In genomic region chr16:5255081-5255740, GRCm38 (mm10) we compare ENCODE assay signal across 9 mouse cellular contexts. TPM values are rescaled to one million over a fixed set of nuclear protein-coding genes. Genes with fewer than 3 reads are reported as not detected.
DNase-seq lines count a peak whose midpoint lies in the region; ATAC-seq and TF ChIP-seq lines count a peak whose summit lies in the region.
"Had no signal": no experiment of that assay in that cellular context is flagged by ENCODE, and none has a peak within 500 bp of the region (broad histone marks: within the 10 kb centered on the region; RNA-seq: fewer than 3 reads in every experiment).

No protein-coding gene starts in this region.

- peak overlapping the region; percentile 86 for H3K27ac ChIP-seq in kidney, embryonic 15.5 days
- peak overlapping the region; percentile 58 for H3K27ac ChIP-seq in hindbrain, embryonic 12.5 days

- WGBS in kidney, embryonic 15.5 days: 2% methylated on average over 27 of the region's 27 CpGs
- 2% methylated on average over 27 of the region's 27 CpGs for WGBS in hindbrain, embryonic 12.5 days

- no peaks in the 10 kb centered on the region for H3K27me3 ChIP-seq in kidney, embryonic 15.5 days
- no peaks in the 10 kb centered on the region for H3K27me3 ChIP-seq in hindbrain, embryonic 12.5 days

- peak overlapping the region; percentile 75 for H3K9ac ChIP-seq in kidney, embryonic 15.5 days
- peak overlapping the region; percentile 60 for H3K9ac ChIP-seq in hindbrain, embryonic 12.5 days

- peaks cover 21% of the 10 kb centered on the region for H3K4me1 ChIP-seq in kidney, embryonic 15.5 days
- peaks cover 8% of the 10 kb centered on the region for H3K4me1 ChIP-seq in hindbrain, embryonic 12.5 days

- no peak for DNase-seq in kidney, postnatal 25 days
- peak; percentile 23 for DNase-seq in brain, embryonic 14.5 days (ENCODE audit: low read depth)
- DNase-seq in lung, postnatal 36 days: peak; percentile 10
- DNase-seq in gastrocnemius, postnatal 10 days: no peak
- DNase-seq in frontal cortex, postnatal 36 days (ENCODE audit: low spot score in 2 of 2): no peak

- peak overlapping the region; percentile 87 for H3K4me2 ChIP-seq in kidney, embryonic 15.5 days
- H3K4me2 ChIP-seq in hindbrain, embryonic 12.5 days (replicated peaks): peak overlapping the region; percentile 74

- peak; percentile 19; the same call in 1 of the 2 replicates for ATAC-seq in kidney, embryonic 15.5 days (replicated peaks; ENCODE audit: low FRiP score)
- ATAC-seq in hindbrain, embryonic 12.5 days (ENCODE audit: low FRiP score): peak; percentile 26
- no peak for ATAC-seq in megakaryocyte-erythroid progenitor cell, adult 5-6 weeks (replicated peaks; ENCODE audit: low FRiP score, low TSS enrichment, poor library complexity, severe bottlenecking)

- TF ChIP-seq POLR2A in brain, embryonic 14.5 days (IDR thresholded peaks at IDR 0.05; ENCODE audit: borderline replicate concordance, extremely low read depth, insufficient read depth, insufficient read length, poor library complexity, severe bottlenecking): no peak

- H3K36me3 ChIP-seq in kidney, embryonic 15.5 days: peaks cover 21% of the 10 kb centered on the region
- no peaks in the 10 kb centered on the region for H3K36me3 ChIP-seq in hindbrain, embryonic 12.5 days

- no peaks in the 10 kb centered on the region for H3K9me3 ChIP-seq in kidney, embryonic 15.5 days (replicated peaks)
- no peaks in the 10 kb centered on the region for H3K9me3 ChIP-seq in hindbrain, embryonic 12.5 days (replicated peaks)

- no peak for TF ChIP-seq CTCF in brain, embryonic 14.5 days (IDR thresholded peaks at IDR 0.05; ENCODE audit: borderline replicate concordance, extremely low read depth, insufficient read depth, insufficient read length)

- peak overlapping the region; percentile 75 for H3K4me3 ChIP-seq in kidney, embryonic 15.5 days (replicated peaks)
- H3K4me3 ChIP-seq in hindbrain, embryonic 12.5 days: peak overlapping the region; percentile 53

RNA-seq across cellular contexts. Expression of gene Eef2kmt, which starts 0.6 kb away (rescaled TPM):
- 26.4 and 31.9 TPM in 2 replicates for polyA plus RNA-seq in kidney, embryonic 15.5 days (2015; fragmentation: Nextera tagmentation; extraction: Ambion mirVana)
- polyA plus RNA-seq in brain, embryonic 14.5 days (2012; rRNA removed): 11.2 and 13.8 TPM in 2 replicates
- 9.5 and 11.6 TPM in 2 replicates for polyA plus RNA-seq in hindbrain, embryonic 12.5 days (2016; fragmentation: Nextera tagmentation; extraction: Ambion mirVana)
- 21.1 and 23.9 TPM in 2 replicates for total RNA-seq in megakaryocyte-erythroid progenitor cell, adult 5-6 weeks (2014; fragmentation: Nextera tagmentation)
- 16.3 and 32.4 TPM in 2 replicates for total RNA-seq in megakaryocyte-erythroid progenitor cell, adult 5-6 weeks (2017)
- total RNA-seq in gastrocnemius, postnatal 10 days (2021): 10 to 100 TPM in 1 of 2 experiments, 1 to 10 TPM in 1; 9.7 to 13.4 TPM

RNA-seq across cellular contexts. Expression of gene Alg1, which starts 21.8 kb away (rescaled TPM):
- 32.8 and 35.8 TPM in 2 replicates for polyA plus RNA-seq in kidney, embryonic 15.5 days (2015; fragmentation: Nextera tagmentation; extraction: Ambion mirVana)
- 42.9 and 56.6 TPM in 2 replicates for polyA plus RNA-seq in brain, embryonic 14.5 days (2012; rRNA removed)
- 29.9 and 32.7 TPM in 2 replicates for polyA plus RNA-seq in hindbrain, embryonic 12.5 days (2016; fragmentation: Nextera tagmentation; extraction: Ambion mirVana)
- 18.7 and 23.5 TPM in 2 replicates for total RNA-seq in megakaryocyte-erythroid progenitor cell, adult 5-6 weeks (2014; fragmentation: Nextera tagmentation)
- 9.3 and 11.6 TPM in 2 replicates for total RNA-seq in megakaryocyte-erythroid progenitor cell, adult 5-6 weeks (2017)
- 10 to 100 TPM; 12.0 to 13.8 TPM for total RNA-seq in gastrocnemius, postnatal 10 days (2021)

RNA-seq across cellular contexts. Expression of gene AU021092, which starts 33.1 kb away (rescaled TPM):
- polyA plus RNA-seq in kidney, embryonic 15.5 days (2015; fragmentation: Nextera tagmentation; extraction: Ambion mirVana): 5.1 and 5.8 TPM in 2 replicates
- 14.9 and 16.2 TPM in 2 replicates for polyA plus RNA-seq in brain, embryonic 14.5 days (2012; rRNA removed)
- 5.8 and 6.3 TPM in 2 replicates for polyA plus RNA-seq in hindbrain, embryonic 12.5 days (2016; fragmentation: Nextera tagmentation; extraction: Ambion mirVana)
- total RNA-seq in megakaryocyte-erythroid progenitor cell, adult 5-6 weeks (2014; fragmentation: Nextera tagmentation): not detected in 2 replicates
- not detected in 2 replicates for total RNA-seq in megakaryocyte-erythroid progenitor cell, adult 5-6 weeks (2017)
- 1 to 10 TPM; 6.1 to 6.2 TPM for total RNA-seq in gastrocnemius, postnatal 10 days (2021)
- total RNA-seq: common myeloid progenitor, adult 5-6 weeks had no signal

RNA-seq across cellular contexts. Expression of gene Nagpa, which starts 51.4 kb away (rescaled TPM):
- 19.4 and 21.2 TPM in 2 replicates for polyA plus RNA-seq in kidney, embryonic 15.5 days (2015; fragmentation: Nextera tagmentation; extraction: Ambion mirVana)
- 12.9 and 13.5 TPM in 2 replicates for polyA plus RNA-seq in brain, embryonic 14.5 days (2012; rRNA removed)
- 12.9 and 14.1 TPM in 2 replicates for polyA plus RNA-seq in hindbrain, embryonic 12.5 days (2016; fragmentation: Nextera tagmentation; extraction: Ambion mirVana)
- 21.1 and 23.5 TPM in 2 replicates for total RNA-seq in megakaryocyte-erythroid progenitor cell, adult 5-6 weeks (2014; fragmentation: Nextera tagmentation)
- 27.3 and 28.6 TPM in 2 replicates for total RNA-seq in megakaryocyte-erythroid progenitor cell, adult 5-6 weeks (2017)
- total RNA-seq in gastrocnemius, postnatal 10 days (2021): 1 to 10 TPM; 6.6 to 7.0 TPM

Comparison
In these comparisons a context has a peak if more than half of its experiments do, and no peak if none do; other contexts are left out.
1. DNase-seq: peak in brain, embryonic 14.5 days (single experiment) and lung, postnatal 36 days (single experiment); none in kidney, postnatal 25 days (0 of 2), gastrocnemius, postnatal 10 days (single experiment) and frontal cortex, postnatal 36 days (0 of 2).